Mouse (Mus musculus): Measurements from ENCODE around the gene BC005624.

Gene BC005624

DNA sequence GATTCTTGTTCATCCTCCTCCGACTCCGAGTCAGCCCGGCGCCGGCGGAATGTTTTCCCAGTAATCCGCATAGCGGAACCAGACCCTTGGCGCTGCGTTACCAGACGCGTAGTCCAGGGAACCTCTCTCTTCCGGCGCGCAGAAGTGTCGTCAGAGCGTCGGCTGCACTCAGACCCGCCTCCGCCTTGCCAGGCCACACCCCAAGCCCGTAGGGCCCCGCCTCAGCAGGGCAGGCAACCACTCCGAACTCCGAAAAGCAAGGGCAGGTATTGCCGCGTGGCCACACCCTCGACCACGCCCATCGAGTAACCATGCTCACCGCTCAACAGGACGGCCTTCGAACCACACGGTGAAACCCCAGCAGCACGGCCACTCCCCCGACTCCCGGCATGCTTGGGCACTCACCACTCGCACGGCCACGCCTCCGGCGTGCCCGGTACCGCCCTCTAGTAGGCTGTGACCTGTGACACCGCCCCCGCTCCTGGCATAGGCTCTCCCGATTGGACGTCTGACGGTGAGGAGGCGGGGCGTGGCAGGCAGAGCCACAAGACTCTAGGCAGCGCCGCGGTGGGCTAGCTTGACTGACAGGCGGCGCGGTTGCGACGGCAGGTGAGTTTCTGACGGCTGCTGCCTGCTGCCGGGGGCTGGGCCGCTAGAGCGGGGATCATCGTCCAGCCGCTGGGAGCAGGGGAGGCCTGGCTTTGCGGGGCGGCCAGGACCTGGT, at the start of gene BC005624, which contains the start of gene Usp20:
Gene BC005624, minus strand, starts transcription at position 412 of the 724 bp plus-strand sequence.
Gene Usp20, plus strand, starts transcription at position 490 of the 724 bp plus-strand sequence.
- peak; percentile 96 for DNase-seq (ENCODE audit: low spot score)

GRCm38 (mm10) chr2:31026642-31027041, 44.6 kb upstream of the BC005624 start:
- no peak for DNase-seq (ENCODE audit: low spot score)

DNA sequence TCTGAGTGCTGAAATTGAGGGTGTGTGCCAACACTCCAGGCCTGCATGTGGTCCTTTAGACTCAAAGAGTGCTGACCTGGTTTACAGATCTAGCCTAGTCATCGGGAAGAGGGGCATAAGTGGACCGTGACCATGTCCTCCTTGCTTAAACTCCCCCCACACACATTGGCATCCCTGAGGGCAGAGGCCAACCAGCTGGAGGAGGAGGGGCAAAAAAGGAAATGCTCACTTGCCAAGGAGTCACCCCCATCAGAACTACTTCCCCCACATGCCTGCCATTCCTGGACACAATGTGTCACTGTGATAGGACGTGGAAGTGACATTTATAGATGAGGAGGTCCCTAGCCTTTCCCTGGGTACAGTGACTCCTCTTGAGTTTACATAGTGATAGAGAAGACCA, 43.5 kb upstream of the BC005624 start:
- DNase-seq (ENCODE audit: low spot score), result no peak

- DNase-seq (ENCODE audit: low spot score), result peak; percentile 58
These were observed 42.8 kb upstream of the BC005624 start for GRCm38 (mm10) chr2:31024618-31025370.

DNA sequence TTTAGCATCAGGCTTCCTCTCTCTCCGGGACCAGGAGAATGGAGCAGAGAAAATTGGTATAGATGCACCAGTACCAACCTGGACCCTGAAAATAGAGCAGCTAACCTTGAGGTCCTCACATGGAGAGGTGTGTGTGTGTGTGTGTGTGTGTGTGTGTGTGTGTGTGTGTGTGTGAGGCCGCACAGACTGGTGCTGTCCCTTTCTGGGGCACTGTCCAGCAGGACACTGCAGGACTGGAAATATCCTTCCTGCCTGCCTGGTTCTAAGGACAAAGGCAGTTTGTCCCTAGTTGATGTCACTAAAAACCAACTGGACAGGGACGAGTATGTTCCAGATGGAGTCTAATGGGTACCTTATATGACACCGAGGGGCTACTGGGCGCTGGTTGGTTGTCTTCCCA, 41.9 kb upstream of the BC005624 start:
- no peak for DNase-seq (ENCODE audit: low spot score)

DNA sequence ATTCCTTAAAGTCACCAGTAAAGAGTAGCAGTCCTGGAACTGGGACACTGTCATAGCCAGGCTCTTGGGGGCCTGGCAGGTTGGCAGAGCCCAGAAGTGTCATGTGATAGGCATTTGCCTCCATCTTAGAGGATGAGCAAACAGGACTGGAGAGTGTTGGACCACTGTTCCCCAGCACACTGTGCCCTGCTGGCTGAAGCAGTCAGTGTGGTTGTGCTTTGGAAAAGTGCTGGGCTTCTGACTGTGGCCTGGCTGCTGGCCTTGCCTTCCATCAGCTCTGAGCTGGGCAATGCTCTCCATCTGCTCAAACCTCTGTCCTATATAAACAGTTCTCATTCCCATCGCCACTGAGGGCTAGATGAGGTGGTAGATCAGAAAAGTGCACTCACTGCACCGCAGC, 38.2 kb upstream of the BC005624 start:
- DNase-seq (ENCODE audit: low spot score), result no peak

DNA sequence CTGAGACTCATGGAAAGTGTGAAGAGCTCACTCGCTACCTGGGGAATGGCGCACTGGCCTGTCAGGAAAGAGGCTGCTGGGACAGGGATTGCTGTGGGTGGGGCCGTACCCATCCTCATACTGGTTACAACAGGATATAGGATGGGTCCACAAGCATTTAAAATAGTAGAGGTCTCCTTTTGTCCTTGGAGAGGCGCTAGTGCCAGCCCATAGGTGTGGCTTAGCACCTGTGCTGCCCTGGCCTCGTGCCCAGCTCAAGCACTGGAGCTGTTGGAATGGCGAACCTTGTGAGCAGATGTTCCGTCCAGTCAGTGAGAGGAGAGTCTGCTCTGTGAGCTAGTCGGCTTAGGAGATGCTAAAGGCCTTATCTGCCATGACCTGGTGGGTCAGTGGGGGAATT, 37.0 kb upstream of the BC005624 start:
- DNase-seq (ENCODE audit: low spot score), result no peak

- DNase-seq (ENCODE audit: low spot score), result no peak
These were observed 36.5 kb upstream of the BC005624 start for GRCm38 (mm10) chr2:31018519-31018918.

GRCm38 (mm10) chr2:31017625-31018317, 35.8 kb upstream of the BC005624 start:
- no peak for DNase-seq (ENCODE audit: low spot score)

DNA sequence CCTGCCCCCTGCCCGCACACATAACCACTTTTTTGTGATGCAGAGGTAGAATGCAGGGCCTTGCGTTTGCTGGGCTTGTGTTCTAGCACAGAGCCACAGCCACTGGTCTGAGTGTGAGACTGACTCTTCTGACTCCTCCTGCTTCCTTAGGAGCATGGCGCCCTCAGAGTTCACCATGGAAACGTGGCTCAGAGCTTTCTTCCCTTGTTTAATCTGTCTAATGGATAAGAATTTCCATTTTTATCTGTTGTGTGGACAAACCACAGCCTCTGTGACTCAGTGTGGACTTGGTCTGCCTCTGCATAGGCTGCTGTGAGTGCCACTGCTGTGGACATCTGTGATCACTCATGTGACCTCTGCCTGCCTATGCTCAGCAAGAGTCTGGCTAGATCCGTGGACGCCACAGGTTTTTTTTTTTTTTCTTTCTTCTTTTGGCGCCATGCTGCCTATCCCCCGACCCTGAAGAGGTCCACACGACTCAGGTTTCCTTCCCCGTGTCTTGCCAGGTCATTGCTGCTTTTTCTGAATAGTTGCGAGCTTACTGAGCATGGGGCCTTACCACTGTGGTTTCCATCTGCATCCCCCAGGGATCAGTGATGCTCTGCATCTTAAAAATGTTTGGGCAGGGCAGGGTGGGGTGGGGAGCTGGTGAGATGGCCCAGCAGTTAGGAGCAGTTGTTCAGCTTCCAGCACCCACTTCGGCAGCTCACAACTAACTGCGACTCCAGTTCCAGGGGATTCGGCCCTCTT, 31.5 kb upstream of the BC005624 start:
- DNase-seq (ENCODE audit: low spot score), result no peak

- DNase-seq (ENCODE audit: low spot score), result no peak
These were observed 25.2 kb upstream of the BC005624 start for GRCm38 (mm10) chr2:31007208-31007607.

- DNase-seq (ENCODE audit: low spot score), result no peak
These were observed 24.4 kb upstream of the BC005624 start for GRCm38 (mm10) chr2:31006434-31006833.

- no peak for DNase-seq (ENCODE audit: low spot score)
These were observed 23.5 kb upstream of the BC005624 start for GRCm38 (mm10) chr2:31005453-31005852.

- DNase-seq (ENCODE audit: low spot score), result no peak
These were observed 20.9 kb upstream of the BC005624 start for GRCm38 (mm10) chr2:31002857-31003256.

- no peak for DNase-seq (ENCODE audit: low spot score)
These were observed 16.7 kb upstream of the BC005624 start for GRCm38 (mm10) chr2:30998443-30999260.

- no peak for DNase-seq (ENCODE audit: low spot score)
These were observed 13.5 kb upstream of the BC005624 start for GRCm38 (mm10) chr2:30995432-30995996.

DNA sequence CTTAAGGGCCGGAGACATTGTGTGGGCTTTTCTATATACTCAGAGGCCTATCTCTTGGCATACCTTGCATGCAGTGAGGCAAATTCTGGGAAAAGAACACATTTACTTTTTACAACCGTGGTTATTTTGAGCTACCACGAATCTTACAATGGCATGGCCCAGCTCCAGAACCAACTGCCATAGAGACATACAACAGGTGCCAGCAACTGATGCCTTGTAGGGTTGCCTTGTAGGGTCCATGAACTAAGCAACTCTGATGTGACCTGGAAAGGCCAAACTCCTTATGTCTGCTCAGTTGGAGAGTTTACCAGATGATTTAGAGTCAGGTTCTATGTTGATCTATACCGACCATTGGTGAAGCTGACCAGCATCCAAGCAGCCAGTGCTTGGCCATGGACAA, 12.9 kb upstream of the BC005624 start:
- DNase-seq (ENCODE audit: low spot score), result no peak

DNA sequence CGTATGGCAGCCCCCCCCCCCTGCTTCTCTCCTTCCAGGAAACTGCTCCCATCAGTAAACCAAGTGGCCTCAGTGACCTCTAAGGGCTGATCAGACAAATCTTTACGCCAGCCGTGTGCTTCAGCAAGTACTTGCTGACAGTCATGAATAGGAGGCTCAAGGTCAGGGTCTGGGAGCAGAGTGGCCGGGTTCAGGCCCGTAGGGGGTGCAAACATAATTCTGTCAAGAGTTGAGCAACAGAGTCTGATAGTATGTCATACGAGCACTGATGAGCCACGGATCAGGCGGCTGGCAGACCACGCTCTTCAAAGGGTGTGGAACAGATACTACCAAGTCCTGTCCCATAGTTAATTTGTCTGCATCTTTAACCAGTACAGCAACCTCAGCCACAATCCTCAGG, 8.2 kb upstream of the BC005624 start:
- DNase-seq (ENCODE audit: low spot score), result no peak

DNA sequence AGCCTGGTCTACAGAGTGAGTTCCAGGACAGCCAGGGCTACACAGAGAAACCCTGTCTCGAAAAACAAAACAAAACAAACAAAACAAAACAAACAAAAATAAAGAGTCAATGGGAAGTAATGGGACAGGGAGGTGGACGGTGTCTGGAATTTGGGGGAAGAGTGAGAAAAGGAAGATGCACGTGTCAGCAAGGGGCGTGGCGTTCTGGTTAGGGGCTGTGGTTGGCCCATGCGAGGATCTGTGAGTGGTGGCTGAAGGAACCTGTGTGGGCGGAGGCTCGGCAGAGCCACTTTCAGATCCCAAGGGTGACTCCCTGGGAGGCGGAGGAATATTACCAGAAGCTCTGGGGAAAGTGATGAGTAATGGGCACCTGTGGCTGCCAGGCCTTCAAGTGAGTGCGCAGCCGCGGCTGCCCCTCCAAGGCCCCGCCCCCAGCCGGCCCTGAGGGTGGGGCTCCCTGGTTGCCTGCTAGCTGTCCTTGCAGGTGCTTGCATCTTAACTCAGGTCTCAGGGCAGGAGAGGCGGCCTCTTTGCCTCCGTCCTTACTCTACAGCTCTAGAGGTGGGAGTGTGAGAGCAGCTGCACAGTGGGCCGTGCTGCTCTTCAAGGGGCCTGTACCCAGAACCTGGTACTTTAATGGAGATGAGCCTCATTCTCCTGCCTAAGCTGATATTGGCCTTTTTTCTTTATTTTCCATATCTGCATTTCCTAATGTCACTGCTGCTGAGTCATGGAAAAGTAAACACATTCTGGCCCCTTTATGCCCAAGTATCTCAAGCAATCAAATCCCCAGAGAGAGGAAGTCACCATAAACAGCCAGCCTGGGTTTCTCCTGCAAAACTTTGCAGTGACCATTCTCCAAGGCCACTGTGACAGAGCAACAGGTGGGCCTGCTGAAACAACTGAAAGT, 3.4 kb upstream of the BC005624 start:
- DNase-seq (ENCODE audit: low spot score), result peak; percentile 70

- DNase-seq (ENCODE audit: low spot score), result no peak
These were observed 1.0 kb upstream of the BC005624 start for GRCm38 (mm10) chr2:30983024-30983423.

All from urinary bladder, postnatal 25 days (tissue).